Mouse (Mus musculus) cortical plate, adult 2 months (tissue): ENCODE results near the gene Abca2.

Source experiments
- CTCF ChIP-seq: fragments of 200-500 bp; IDR thresholded peaks from 2 replicates; pipeline ENCODE4 v1.5.1; 2011; ENCODE audit warnings: mild to moderate bottlenecking, control low read depth, low read length; ENCODE audit not compliant: insufficient read depth; ENCODE audit errors: extremely low read depth
- POLR2A ChIP-seq: fragments of 200-500 bp; IDR thresholded peaks from 2 replicates; pipeline ENCODE4 v1.6.1; 2011; ENCODE audit warnings: mild to moderate bottlenecking, low read length, control low read depth; ENCODE audit not compliant: insufficient read depth; ENCODE audit errors: extremely low read depth

DNA sequence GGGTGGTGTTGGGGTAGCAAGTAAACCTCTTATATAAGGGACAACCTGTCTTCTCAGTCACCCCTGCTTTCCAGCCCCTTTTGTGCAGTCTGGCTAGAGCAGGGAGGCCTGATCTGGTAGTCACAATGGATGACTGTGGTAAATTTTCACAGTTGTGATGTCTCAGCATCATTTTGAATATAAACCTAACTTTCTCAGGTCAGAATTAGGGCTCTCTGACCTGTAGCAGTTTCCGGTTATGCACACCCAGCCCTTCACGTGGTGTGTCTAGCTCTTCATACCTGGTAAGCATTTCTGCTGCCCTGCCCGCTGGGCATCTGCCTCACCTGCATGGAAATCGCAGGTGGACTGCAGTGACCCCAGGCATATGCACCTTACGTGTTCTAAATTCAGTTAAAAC is 1.2 kb upstream of the Abca2 start:
- TF ChIP-seq CTCF (no peak), POLR2A (no peak)
